Mouse (Mus musculus) cerebellum, postnatal 14 days (tissue): ENCODE measurements around the gene Tgm6.

Source experiments
- DNase-seq, 2 experiments: peaks; one replicate each; pipeline ENCODE4 v3.0.0; 2021; ENCODE audit warnings: mixed read lengths in 2 of 2

The Tgm6 gene

GRCm38 (mm10) chr2:130112116-130112515, at the start of gene Tgm6:
Gene Tgm6, plus strand, starts transcription at chr2:130112416.
- DNase-seq, result no peak

DNA sequence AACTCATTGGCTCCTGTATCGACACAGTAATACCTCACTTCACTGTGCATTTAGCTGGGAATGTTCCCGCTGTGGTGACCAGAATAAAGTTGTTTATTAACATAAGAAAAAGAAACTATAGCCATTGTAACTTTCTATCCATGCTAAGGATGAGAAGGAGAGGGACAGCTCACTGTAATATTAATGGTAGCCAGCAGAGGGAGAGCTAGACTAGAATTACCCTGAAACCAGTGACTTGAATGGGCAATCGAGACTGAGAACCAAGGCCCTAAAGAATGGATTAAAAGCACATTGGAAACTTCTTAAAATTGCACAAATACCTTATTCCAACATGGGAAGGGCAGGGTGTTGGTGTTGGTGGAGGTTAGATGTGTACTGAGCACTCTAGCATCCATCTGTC, 44.0 kb upstream of the Tgm6 start:
- peak; percentile 62 to 64 for DNase-seq

DNA sequence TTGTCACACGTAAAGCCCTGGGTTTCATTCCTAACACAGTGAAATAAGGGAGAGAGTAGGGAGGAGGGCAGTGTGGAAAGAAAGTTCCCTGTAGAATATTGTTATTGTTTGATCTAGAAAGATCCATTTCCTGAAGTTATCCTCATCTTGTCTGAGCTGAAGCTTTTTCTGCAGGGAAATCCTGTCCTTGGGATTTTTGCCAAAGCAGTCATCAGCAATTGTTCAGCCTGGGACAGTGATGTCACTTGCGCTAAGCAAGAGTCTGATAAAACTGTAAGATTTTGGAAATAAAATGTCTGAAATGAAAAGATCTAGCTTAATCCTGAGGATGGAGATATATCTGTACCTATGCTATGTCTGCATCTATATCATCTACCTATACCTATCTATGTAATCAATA, 41.8 kb upstream of the Tgm6 start:
- DNase-seq, result no peak

DNA sequence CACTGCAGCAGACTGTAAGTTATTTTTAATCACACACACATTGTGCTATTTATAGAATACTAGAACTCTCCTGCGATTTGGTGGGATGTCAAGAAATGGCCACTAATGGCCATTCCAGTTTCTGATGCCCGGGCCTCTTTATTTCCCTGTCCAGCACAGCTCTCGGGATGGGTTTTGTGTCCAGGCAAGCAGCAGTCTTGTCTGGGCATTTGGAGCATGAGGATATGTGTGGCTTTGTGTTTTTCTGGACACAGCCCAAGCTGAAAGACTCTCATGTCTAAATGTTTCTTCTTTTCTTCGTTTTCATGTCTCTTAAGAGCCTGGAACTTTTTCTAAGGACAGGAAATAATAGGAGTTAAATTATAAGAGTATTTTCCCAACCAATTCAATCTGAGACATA, 588 bp downstream of the Tgm6 start:
- peak in 1 of 2 experiments; percentile 15 for DNase-seq

DNA sequence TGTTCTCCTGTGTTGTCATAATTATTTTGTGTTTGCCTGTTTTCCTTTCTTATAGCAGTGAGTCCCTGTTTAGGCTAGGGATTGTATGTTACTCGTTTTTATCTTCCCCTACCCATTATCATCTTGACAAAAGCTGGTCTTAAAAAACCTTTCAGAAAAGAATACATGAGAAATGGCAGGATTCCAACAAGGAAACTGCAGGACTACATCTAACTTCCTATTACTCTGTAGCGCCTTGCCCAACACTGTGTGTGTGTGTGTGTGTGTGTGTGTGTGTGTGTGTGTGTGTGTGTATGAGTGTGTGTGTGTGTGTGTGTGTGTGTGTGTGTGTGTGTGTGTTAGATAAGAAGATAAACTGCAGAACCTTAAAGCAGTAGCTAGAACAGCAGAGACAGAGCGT, 1.2 kb downstream of the Tgm6 start:
- DNase-seq, result no peak

- DNase-seq, result no peak
Observed at GRCm38 (mm10) chr2:130118649-130119048, 6.4 kb downstream of the Tgm6 start.

- no peak for DNase-seq
Observed at GRCm38 (mm10) chr2:130125279-130126059, 13.3 kb downstream of the Tgm6 start.

DNA sequence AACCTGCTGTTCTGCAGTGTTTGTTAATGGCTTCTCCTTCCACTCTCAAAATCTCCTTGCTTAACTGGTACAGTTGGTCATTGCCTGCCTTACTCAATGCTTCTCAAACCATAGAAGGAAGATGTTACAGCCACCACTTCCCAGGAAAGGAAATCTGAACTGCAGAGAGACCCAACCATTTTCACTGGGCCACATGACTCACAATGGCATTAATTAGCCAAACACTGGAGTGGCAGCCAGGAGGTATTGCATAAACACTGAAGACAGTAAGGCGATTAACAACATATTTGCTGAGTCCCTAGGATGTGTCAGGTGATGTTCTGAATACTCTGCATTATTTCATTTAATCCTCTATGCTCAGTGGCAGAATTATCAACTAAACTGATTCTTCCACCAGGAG, 13.9 kb downstream of the Tgm6 start:
- DNase-seq, result no peak

GRCm38 (mm10) chr2:130129687-130130086, 17.5 kb downstream of the Tgm6 start:
- no peak for DNase-seq

- DNase-seq, result no peak
Observed at GRCm38 (mm10) chr2:130143011-130143410, 30.8 kb downstream of the Tgm6 start.

GRCm38 (mm10) chr2:130144703-130145324, 32.6 kb downstream of the Tgm6 start:
- no peak for DNase-seq

GRCm38 (mm10) chr2:130146089-130146668, 34.0 kb downstream of the Tgm6 start:
- no peak for DNase-seq

GRCm38 (mm10) chr2:130155171-130155570, 43.0 kb downstream of the Tgm6 start:
- DNase-seq, result no peak

GRCm38 (mm10) chr2:130155851-130156250, 43.6 kb downstream of the Tgm6 start:
- DNase-seq, result no peak

GRCm38 (mm10) chr2:130157231-130158087, 45.2 kb downstream of the Tgm6 start:
- no peak for DNase-seq

DNA sequence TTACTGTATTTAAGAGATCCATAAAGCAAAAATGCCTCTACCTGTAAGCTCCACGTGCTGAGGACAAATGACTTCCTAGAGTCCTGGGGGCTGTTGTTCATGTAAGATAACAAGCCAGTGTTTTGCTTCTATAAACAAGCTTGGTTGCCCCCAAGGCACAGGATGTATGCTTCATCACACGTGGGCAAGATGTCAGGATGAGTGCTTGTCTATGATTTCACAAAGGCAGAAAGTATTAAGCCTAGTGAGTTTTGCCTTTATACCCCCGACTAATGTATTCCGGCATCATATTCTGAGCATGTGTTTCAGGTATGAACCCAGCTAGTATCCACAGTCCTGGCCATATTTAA, 45.8 kb downstream of the Tgm6 start:
- DNase-seq, result no peak

DNA sequence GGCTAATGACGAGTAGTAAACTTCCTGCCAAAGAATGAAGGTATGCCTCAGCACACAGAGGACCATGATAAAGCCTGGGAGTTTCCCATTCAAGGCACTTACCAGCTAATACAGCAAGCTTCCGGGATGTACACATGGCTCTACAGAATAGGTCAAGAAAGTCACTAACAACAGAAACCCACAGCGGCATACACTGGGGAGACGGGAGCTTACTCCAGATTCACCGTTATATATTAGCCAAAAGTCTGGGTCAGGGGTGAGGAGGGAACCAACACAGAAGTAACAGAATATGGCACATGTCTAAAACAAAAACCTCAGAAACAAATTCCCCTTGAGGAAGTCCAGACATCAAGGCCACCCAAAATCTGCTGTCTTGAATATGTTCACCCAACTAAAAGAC, 50.5 kb downstream of the Tgm6 start:
- no peak for DNase-seq

DNA sequence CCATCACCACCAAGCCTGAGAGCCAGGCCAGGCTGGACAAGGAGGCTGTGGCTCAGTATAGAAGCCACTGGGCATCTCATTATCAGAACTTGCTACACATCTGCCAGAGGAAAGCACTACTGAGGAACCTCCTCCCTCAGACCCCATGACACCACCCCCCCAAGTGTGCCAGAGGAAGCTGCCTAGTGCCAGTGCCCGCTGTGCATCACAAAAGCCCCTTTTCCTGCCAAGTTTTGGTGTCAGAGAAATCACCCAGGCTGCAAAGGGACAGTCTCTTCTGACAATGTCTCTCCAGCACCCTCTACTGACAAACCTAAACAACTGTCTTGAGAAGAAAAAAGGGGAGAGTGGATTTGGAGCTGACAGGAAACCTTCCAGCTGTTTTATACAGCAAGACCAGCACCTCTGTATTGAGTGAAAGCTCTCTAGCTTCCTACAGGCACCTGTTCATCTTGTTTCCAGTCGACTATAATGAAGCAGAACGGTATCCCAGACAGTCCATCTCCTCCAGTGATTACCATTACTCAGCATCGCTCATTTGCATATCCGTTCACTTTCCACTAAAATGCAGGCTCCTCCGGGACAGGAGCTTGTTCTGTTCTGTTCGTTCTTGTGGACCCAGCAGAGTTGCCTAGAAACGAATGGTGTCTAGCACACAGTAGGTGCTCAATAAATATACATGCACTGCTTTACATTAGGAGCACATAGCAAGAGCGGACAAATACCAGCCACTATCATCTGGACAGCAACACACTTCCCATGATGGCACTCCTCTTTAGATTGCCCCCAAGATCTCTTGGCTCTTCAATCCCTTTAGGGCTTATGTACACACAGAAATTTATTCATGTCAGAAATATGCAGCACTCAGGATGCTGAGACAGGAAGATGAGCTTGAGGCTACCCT, 54.3 kb downstream of the Tgm6 start:
- peak; percentile 62 to 72 for DNase-seq

- DNase-seq, result peak; percentile 70 to 81
Observed at GRCm38 (mm10) chr2:130167861-130168260, 55.6 kb downstream of the Tgm6 start.

DNA sequence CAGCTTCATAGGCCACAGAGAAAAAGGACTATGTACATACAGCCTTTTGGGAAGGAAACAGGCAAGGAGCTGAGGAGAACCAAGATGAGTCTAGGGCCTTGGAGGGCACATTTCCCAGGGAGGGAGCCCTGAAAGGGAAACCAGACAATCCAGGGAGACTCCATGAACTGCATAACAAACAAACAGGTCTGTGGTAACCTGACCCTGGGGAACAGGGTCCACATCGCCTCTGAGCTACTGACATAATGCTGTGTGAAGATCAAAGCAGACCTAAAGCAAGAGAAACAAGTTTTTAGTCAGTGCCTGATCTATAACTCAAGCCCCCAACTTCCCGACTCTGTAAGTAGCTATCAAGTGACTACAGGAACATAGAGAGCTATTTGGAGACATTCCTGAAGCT, 59.5 kb downstream of the Tgm6 start:
- no peak for DNase-seq

DNA sequence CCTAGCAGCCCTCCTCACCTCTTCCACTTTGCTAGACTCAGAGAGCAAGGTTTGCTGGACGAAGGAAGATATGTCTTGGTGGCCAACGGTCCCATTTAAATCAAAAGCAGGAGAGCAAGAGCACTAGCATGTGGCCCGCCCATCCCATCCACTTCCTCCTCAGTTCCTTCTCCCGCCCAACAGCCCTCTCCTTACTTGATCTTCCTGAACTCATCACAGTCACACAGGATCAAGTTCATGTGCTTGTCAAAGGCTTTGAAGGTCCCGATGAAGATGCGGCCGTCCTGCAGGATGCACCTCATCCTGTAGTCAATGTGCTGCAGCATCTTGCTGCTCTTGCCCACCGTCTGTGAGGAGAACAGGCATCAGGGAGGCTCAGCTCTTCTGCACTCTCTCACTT, 64.6 kb downstream of the Tgm6 start:
- DNase-seq, result no peak

DNA sequence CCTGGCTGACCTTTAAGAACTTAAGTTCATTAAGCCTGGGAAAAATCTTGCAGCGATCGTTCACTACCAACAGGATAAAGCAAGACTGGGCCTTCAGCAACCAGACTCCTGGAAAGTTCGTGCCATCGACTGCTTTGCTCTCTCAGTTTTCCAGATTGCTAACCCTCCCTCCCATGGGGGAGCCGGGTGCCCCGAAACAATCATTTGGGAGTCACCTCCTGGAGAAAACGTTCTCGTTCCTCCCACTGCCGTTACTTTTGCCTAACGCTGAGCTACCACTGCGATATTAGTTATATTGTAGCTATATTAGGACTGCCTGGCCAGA, 66.1 kb downstream of the Tgm6 start:
- no peak for DNase-seq
